Mouse (Mus musculus) limb, embryonic 14.5 days (tissue): Measurements from ENCODE around the gene Hspb7. TPM values are rescaled to one million over a fixed set of nuclear protein-coding genes. Genes with fewer than 3 reads are reported as not detected.

ENCODE experiments used
- ATAC-seq: fragments of 200-750 bp; cut with Nextera tagmentation; 2 replicates; pipeline ENCODE4 v1.8.0; 2017; ENCODE audit warnings: low read depth, moderate number of reproducible peaks, moderate TSS enrichment; ENCODE audit not compliant: low FRiP score
- DNase-seq: peaks from one replicate; pipeline ENCODE4 v3.0.0-alpha.2; 2015; ENCODE audit warnings: low spot score
- H3K27ac ChIP-seq: fragments of 300-500 bp; sonication (generic); replicated peaks from 2 replicates; pipeline ENCODE4 v1.5.1; 2014; ENCODE audit warnings: low read depth, mild to moderate bottlenecking, low read length, moderate library complexity, mixed read lengths
- H3K27me3 ChIP-seq: fragments of 300-500 bp; sonication (generic); 2 replicates; pipeline ENCODE4 v1.6.1; 2014; ENCODE audit warnings: low read length, mixed read lengths; ENCODE audit not compliant: control insufficient read depth, insufficient read depth
- H3K36me3 ChIP-seq: fragments of 300-500 bp; sonication (generic); 2 replicates; pipeline ENCODE4 v1.6.1; 2014; ENCODE audit warnings: mild to moderate bottlenecking, low read length, moderate library complexity, mixed read lengths; ENCODE audit not compliant: control insufficient read depth, insufficient read depth
- H3K4me1 ChIP-seq: fragments of 300-500 bp; sonication (generic); 2 replicates; pipeline ENCODE4 v1.6.1; 2014; ENCODE audit warnings: antibody characterized with exemption, low read length, mixed read lengths; ENCODE audit not compliant: control insufficient read depth, insufficient read depth
- H3K4me2 ChIP-seq: fragments of 300-500 bp; sonication (generic); replicated peaks from 2 replicates; pipeline ENCODE4 v1.6.1; 2014; ENCODE audit warnings: low read depth, mild to moderate bottlenecking, low read length, moderate library complexity; ENCODE audit not compliant: severe bottlenecking
- H3K4me3 ChIP-seq: fragments of 300-500 bp; sonication (generic); replicated peaks from 2 replicates; pipeline ENCODE4 v1.5.1; 2014; ENCODE audit warnings: low read length
- H3K9ac ChIP-seq: fragments of 300-500 bp; sonication (generic); 2 replicates; pipeline ENCODE4 v1.6.1; 2014; ENCODE audit warnings: mild to moderate bottlenecking, low read depth, low read length, moderate library complexity; ENCODE audit not compliant: severe bottlenecking
- H3K9me3 ChIP-seq: fragments of 300-500 bp; sonication (generic); 2 replicates; pipeline ENCODE4 v1.6.1; 2016; ENCODE audit warnings: low read length; ENCODE audit not compliant: control insufficient read depth
- POLR2A ChIP-seq: fragments of 200-500 bp; IDR thresholded peaks from 2 replicates; pipeline ENCODE4 v1.8.0; 2012; ENCODE audit warnings: inconsistent platforms, mild to moderate bottlenecking, moderate library complexity, borderline replicate concordance; ENCODE audit not compliant: insufficient read depth, insufficient read length; ENCODE audit errors: extremely low read depth
- WGBS: fragments of 180-500 bp; shearing (Covaris S2); extraction: QIAGEN DNeasy Blood & Tissue Kit; methylation state at CpG from one replicate; pipeline ENCODE4 v1.1.7; 2014; 5-methylcytosine and 5-hydroxymethylcytosine counted together
- polyA plus RNA-seq, 2 experiments: library from polyadenylated mRNA; depleted of rRNA in 1 of 2; stranded (reverse) in 1 of 2; unstranded in 1 of 2; fragments of >200 nt; fragmentation: Nextera tagmentation in 1 of 2; extraction: Ambion mirVana in 1 of 2; gene quantifications; 2 replicates each; pipeline versions ENCODE4 v1.2.1 to v1.2.3; 2012 to 2014

Gene Hspb7
- 3.0 and 3.2 TPM in 2 replicates for polyA plus RNA-seq (2012; rRNA removed)
- polyA plus RNA-seq (2014; fragmentation: Nextera tagmentation; extraction: Ambion mirVana) = 0.43 and 1.3 TPM in 2 replicates

- H3K9ac ChIP-seq = peak within 1 kb of the TSS; percentile 25; the same call in 1 of the 2 replicates
- H3K4me1 ChIP-seq = peaks cover 8% of the 10 kb centered on the region
- no peaks in the 10 kb centered on the region for H3K27me3 ChIP-seq
- H3K9me3 ChIP-seq = no peaks in the 10 kb centered on the region
- H3K27ac ChIP-seq = no peak within 1 kb of the TSS
- H3K4me3 ChIP-seq = no peak within 1 kb of the TSS
- no peak for TF ChIP-seq POLR2A
- no peaks in the 10 kb centered on the region for H3K36me3 ChIP-seq
- WGBS = 39% methylated on average over 9 of the region's 9 CpGs
- ATAC-seq (no peak), DNase-seq (no peak)
- H3K4me2 ChIP-seq = no peak within 1 kb of the TSS
Measured at GRCm38 (mm10) chr4:141420192-141420829, at the start of gene Hspb7. TSS of gene Hspb7 (plus strand) at chr4:141420779.

- H3K9me3 ChIP-seq = no peaks in the 10 kb centered on the region
- H3K27me3 ChIP-seq = peaks cover 14% of the 10 kb centered on the region; the same call in 1 of the 2 replicates
- no peaks in the 10 kb centered on the region for H3K36me3 ChIP-seq
- no peak overlapping the region for H3K4me2 ChIP-seq
- H3K4me1 ChIP-seq = no peaks in the 10 kb centered on the region
- H3K4me3 ChIP-seq = no peak overlapping the region
- no peak for ATAC-seq
- 92% methylated on average over 5 of the region's 5 CpGs for WGBS
- no peak for TF ChIP-seq POLR2A
- H3K27ac ChIP-seq = no peak overlapping the region
- DNase-seq = no peak
- H3K9ac ChIP-seq = no peak overlapping the region
Measured at GRCm38 (mm10) chr4:141372426-141372825, 48.2 kb upstream of the Hspb7 start.

DNA sequence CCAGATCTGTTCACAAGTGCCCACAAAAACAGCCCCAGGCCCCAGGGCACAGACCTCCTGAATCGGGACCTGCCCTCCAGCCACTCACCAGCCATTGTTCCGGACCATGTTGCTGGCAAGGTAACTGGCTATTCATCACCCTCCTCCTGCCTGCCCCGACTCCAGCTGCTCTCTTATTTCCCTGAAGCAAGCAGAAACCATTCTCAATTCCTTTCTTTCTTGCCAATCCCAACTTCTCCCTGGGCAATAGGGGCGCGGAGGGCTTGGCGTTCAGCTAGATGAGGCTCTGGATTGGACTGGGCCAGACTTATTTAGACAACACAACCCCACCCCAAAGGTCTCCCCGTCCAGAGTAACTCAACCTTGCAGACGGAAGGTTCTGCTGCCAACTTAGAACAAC is 40.9 kb upstream of the Hspb7 start:
- Histone ChIP-seq H3K27ac (no peak overlapping the region), H3K36me3 (no peaks in the 10 kb centered on the region), H3K4me3 (no peak overlapping the region), H3K9ac (no peak overlapping the region), H3K4me1 (peaks cover 3% of the 10 kb centered on the region; the same call in 1 of the 2 replicates), H3K27me3 (peaks cover 26% of the 10 kb centered on the region), H3K9me3 (no peaks in the 10 kb centered on the region), H3K4me2 (no peak overlapping the region)
- no peak for TF ChIP-seq POLR2A
- DNase-seq (no peak), ATAC-seq (no peak)
- WGBS = 66% methylated on average over 8 of the region's 8 CpGs

- no peaks in the 10 kb centered on the region for H3K9me3 ChIP-seq
- no peak overlapping the region for H3K27ac ChIP-seq
- no peaks in the 10 kb centered on the region for H3K36me3 ChIP-seq
- DNase-seq = peak; percentile 42
- ATAC-seq = peak; percentile 32; the same call in 1 of the 2 replicates
- TF ChIP-seq POLR2A = no peak
- H3K9ac ChIP-seq = peak overlapping the region; percentile 44
- WGBS = under 1% methylated on average over 21 of the region's 25 CpGs
- peak overlapping the region; percentile 52 for H3K4me2 ChIP-seq
- H3K4me1 ChIP-seq = peaks cover 3% of the 10 kb centered on the region; the same call in 1 of the 2 replicates
- peaks cover 28% of the 10 kb centered on the region for H3K27me3 ChIP-seq
- peak overlapping the region; percentile 32 for H3K4me3 ChIP-seq
Measured at GRCm38 (mm10) chr4:141382406-141382805, 38.2 kb upstream of the Hspb7 start.

- H3K4me3 ChIP-seq = no peak overlapping the region
- no peak overlapping the region for H3K4me2 ChIP-seq
- no peak overlapping the region for H3K27ac ChIP-seq
- DNase-seq = peak; percentile 74
- 0% methylated on average over 7 of the region's 7 CpGs for WGBS
- H3K27me3 ChIP-seq = peaks cover 28% of the 10 kb centered on the region
- H3K36me3 ChIP-seq = no peaks in the 10 kb centered on the region
- H3K9ac ChIP-seq = no peak overlapping the region
- no peaks in the 10 kb centered on the region for H3K9me3 ChIP-seq
- no peak for TF ChIP-seq POLR2A
- ATAC-seq = no peak
- peaks cover 5% of the 10 kb centered on the region; the same call in 1 of the 2 replicates for H3K4me1 ChIP-seq
Measured at GRCm38 (mm10) chr4:141385275-141385674, 35.3 kb upstream of the Hspb7 start.
